Comparison of ENCODE assay signal across 15 mouse cellular contexts in the genomic region with DNA sequence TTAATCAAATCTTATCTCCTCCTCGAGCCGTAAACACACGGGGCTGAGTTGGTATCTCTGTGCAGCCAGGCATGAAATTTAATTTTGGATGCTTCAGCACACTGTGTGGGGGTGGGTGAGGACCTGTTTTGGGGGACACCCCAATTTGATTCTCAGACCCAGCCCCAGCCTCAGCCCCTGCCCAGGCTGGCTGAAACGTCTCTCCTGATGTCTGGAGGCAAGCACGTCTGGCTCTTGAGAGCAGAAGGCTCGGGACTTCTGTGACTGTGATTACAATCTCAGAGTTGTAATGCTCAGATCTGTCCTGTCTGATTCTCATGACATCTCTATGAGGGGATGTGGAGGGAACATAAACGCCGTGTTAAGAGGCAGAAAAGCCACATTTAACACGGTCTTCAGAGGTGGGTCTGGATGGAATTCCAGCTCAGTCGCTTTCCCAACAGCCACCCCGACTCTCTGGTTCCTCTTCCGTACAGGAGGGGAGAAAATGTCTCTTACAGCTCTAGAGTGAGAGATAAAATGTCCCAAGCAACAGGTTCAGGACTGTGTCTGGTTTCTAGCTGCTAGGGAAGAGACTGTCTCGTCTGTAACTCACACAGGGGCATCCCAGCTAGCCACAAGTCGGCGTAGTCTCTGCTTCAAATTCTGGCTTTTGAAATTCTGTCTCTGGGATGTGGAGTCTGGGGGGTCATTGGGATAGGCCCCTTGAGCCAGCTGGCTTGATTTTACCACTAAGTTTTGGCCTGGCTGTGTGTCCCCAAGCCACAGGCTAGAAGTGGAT. TPM values are rescaled to one million over a fixed set of nuclear protein-coding genes. Genes with fewer than 3 reads are reported as not detected.
DNase-seq lines count a peak whose midpoint lies in the region; ATAC-seq lines count a peak whose summit lies in the region.
"Had no signal": no experiment of that assay in that cellular context is flagged by ENCODE, and none has a peak within 500 bp of the region (broad histone marks: within the 10 kb centered on the region; RNA-seq: fewer than 3 reads in every experiment).

No protein-coding gene starts in this region.

- H3K9ac ChIP-seq in intestine, embryonic 14.5 days (ENCODE audit: low read length), result no peak overlapping the region
- H3K9ac ChIP-seq in intestine, embryonic 16.5 days (ENCODE audit: low read depth, low read length), result no peak overlapping the region
- H3K9ac ChIP-seq in embryonic facial prominence, embryonic 12.5 days, result no peak overlapping the region
- no peak overlapping the region; the same call in 1 of the 2 replicates for H3K9ac ChIP-seq in hindbrain, embryonic 16.5 days (ENCODE audit: low read depth, low read length)
- H3K9ac ChIP-seq in neural tube, embryonic 13.5 days, result 0 out of 2 replicates have a peak overlapping the region, but pooled peaks have one; percentile 8
- H3K9ac ChIP-seq: intestine, embryonic 15.5 days; stomach, embryonic 15.5 days had no signal

- H3K9me3 ChIP-seq in intestine, embryonic 14.5 days (ENCODE audit: control insufficient read depth, low read length), result no peaks in the 10 kb centered on the region
- H3K9me3 ChIP-seq in intestine, embryonic 16.5 days (ENCODE audit: control insufficient read depth, low read length), result no peaks in the 10 kb centered on the region
- no peaks in the 10 kb centered on the region for H3K9me3 ChIP-seq in embryonic facial prominence, embryonic 12.5 days
- H3K9me3 ChIP-seq in hindbrain, embryonic 16.5 days (ENCODE audit: control insufficient read depth, low read length), result no peaks in the 10 kb centered on the region
- no peaks in the 10 kb centered on the region for H3K9me3 ChIP-seq in neural tube, embryonic 13.5 days
- H3K9me3 ChIP-seq: intestine, embryonic 15.5 days; stomach, embryonic 15.5 days had no signal

- H3K36me3 ChIP-seq in intestine, embryonic 14.5 days (ENCODE audit: control insufficient read depth, insufficient read depth, low read length), result no peaks in the 10 kb centered on the region
- no peaks in the 10 kb centered on the region for H3K36me3 ChIP-seq in intestine, embryonic 16.5 days (ENCODE audit: control insufficient read depth, insufficient read depth, low read length)
- H3K36me3 ChIP-seq in embryonic facial prominence, embryonic 12.5 days, result no peaks in the 10 kb centered on the region
- no peaks in the 10 kb centered on the region for H3K36me3 ChIP-seq in hindbrain, embryonic 16.5 days (ENCODE audit: control insufficient read depth, insufficient read depth, low read length)
- H3K36me3 ChIP-seq in neural tube, embryonic 13.5 days, result no peaks in the 10 kb centered on the region
- H3K36me3 ChIP-seq: intestine, embryonic 15.5 days; stomach, embryonic 15.5 days had no signal

- 24% methylated on average over 15 of the region's 15 CpGs for WGBS in intestine, embryonic 14.5 days
- 40% methylated on average over 15 of the region's 15 CpGs for WGBS in intestine, embryonic 16.5 days
- 16% methylated on average over 15 of the region's 15 CpGs for WGBS in embryonic facial prominence, embryonic 12.5 days
- WGBS in hindbrain, embryonic 16.5 days, result 20% methylated on average over 15 of the region's 15 CpGs
- 30% methylated on average over 15 of the region's 15 CpGs for WGBS in neural tube, embryonic 13.5 days

- no peak for ATAC-seq in intestine, embryonic 14.5 days (replicated peaks; ENCODE audit: low FRiP score, low TSS enrichment, low read depth)
- no peak for ATAC-seq in intestine, embryonic 16.5 days
- ATAC-seq in embryonic facial prominence, embryonic 12.5 days (ENCODE audit: insufficient number of reproducible peaks, insufficient read depth, low FRiP score, low TSS enrichment), result no peak; the same call in 1 of the 2 replicates
- ATAC-seq in hindbrain, embryonic 16.5 days, result peak; percentile 28; the same call in 1 of the 2 replicates
- ATAC-seq in neural tube, embryonic 13.5 days (ENCODE audit: low read depth), result no peak
- ATAC-seq: intestine, embryonic 15.5 days had no signal

- no peaks in the 10 kb centered on the region for H3K27me3 ChIP-seq in intestine, embryonic 14.5 days (replicated peaks; ENCODE audit: control insufficient read depth, insufficient read depth, low read length)
- no peaks in the 10 kb centered on the region for H3K27me3 ChIP-seq in intestine, embryonic 16.5 days (replicated peaks; ENCODE audit: control insufficient read depth, insufficient read depth, low read length)
- H3K27me3 ChIP-seq in embryonic facial prominence, embryonic 12.5 days, result peaks cover 10% of the 10 kb centered on the region; the same call in 1 of the 2 replicates
- peaks cover 5% of the 10 kb centered on the region; the same call in 1 of the 2 replicates for H3K27me3 ChIP-seq in hindbrain, embryonic 16.5 days (replicated peaks; ENCODE audit: control insufficient read depth, insufficient read depth, low read length)
- no peaks in the 10 kb centered on the region for H3K27me3 ChIP-seq in neural tube, embryonic 13.5 days

- H3K27ac ChIP-seq in intestine, embryonic 14.5 days (ENCODE audit: low read depth), result no peak overlapping the region
- no peak overlapping the region for H3K27ac ChIP-seq in intestine, embryonic 16.5 days (ENCODE audit: low read length)
- H3K27ac ChIP-seq in embryonic facial prominence, embryonic 12.5 days, result 0 out of 2 replicates have a peak overlapping the region, but pooled peaks have one; percentile 3
- H3K27ac ChIP-seq in hindbrain, embryonic 16.5 days (ENCODE audit: low read depth, low read length), result no peak overlapping the region; the same call in 1 of the 2 replicates
- H3K27ac ChIP-seq in neural tube, embryonic 13.5 days (replicated peaks), result peak overlapping the region; percentile 62
- H3K27ac ChIP-seq: intestine, embryonic 15.5 days; stomach, embryonic 15.5 days had no signal

- peaks cover 26% of the 10 kb centered on the region for H3K4me1 ChIP-seq in intestine, embryonic 14.5 days (replicated peaks; ENCODE audit: control insufficient read depth, insufficient read depth, low read length)
- no peaks in the 10 kb centered on the region for H3K4me1 ChIP-seq in intestine, embryonic 16.5 days (ENCODE audit: control insufficient read depth, insufficient read depth, low read length)
- H3K4me1 ChIP-seq in embryonic facial prominence, embryonic 12.5 days, result peaks cover 33% of the 10 kb centered on the region
- peaks cover 36% of the 10 kb centered on the region for H3K4me1 ChIP-seq in hindbrain, embryonic 16.5 days (ENCODE audit: control insufficient read depth, insufficient read depth, low read depth, low read length)
- H3K4me1 ChIP-seq in neural tube, embryonic 13.5 days (replicated peaks), result peaks cover 79% of the 10 kb centered on the region

- peak; percentile 61 for DNase-seq in intestine, embryonic 14.5 days (ENCODE audit: low spot score)
- DNase-seq in gastrocnemius, adult 18-20 months (ENCODE audit: low spot score), result no peak
- DNase-seq in adrenal gland, adult 2 months, result no peak
- no peak for DNase-seq in layer of hippocampus, adult 9-10 months (ENCODE audit: low spot score)
- DNase-seq: cerebellum, adult 8-10 months; layer of hippocampus, adult 9-11 months; right cerebral cortex, adult 18-20 months; thymus, postnatal 4 days had no signal

- H3K4me2 ChIP-seq in intestine, embryonic 14.5 days (ENCODE audit: low read length), result peak overlapping the region; percentile 8; the same call in 1 of the 2 replicates
- no peak overlapping the region for H3K4me2 ChIP-seq in intestine, embryonic 16.5 days (ENCODE audit: low read depth, low read length)
- peak overlapping the region; percentile 21; the same call in 1 of the 2 replicates for H3K4me2 ChIP-seq in embryonic facial prominence, embryonic 12.5 days (replicated peaks)
- H3K4me2 ChIP-seq in hindbrain, embryonic 16.5 days (ENCODE audit: low read length), result peak overlapping the region; percentile 25
- H3K4me2 ChIP-seq in neural tube, embryonic 13.5 days, result peak overlapping the region; percentile 12; the same call in 1 of the 2 replicates
- H3K4me2 ChIP-seq: intestine, embryonic 15.5 days; stomach, embryonic 15.5 days had no signal

- H3K4me3 ChIP-seq in intestine, embryonic 14.5 days (ENCODE audit: low read depth, low read length), result no peak overlapping the region
- no peak overlapping the region for H3K4me3 ChIP-seq in intestine, embryonic 16.5 days (ENCODE audit: low read length)
- no peak overlapping the region for H3K4me3 ChIP-seq in embryonic facial prominence, embryonic 12.5 days
- H3K4me3 ChIP-seq in hindbrain, embryonic 16.5 days (ENCODE audit: low read length), result no peak overlapping the region
- no peak overlapping the region for H3K4me3 ChIP-seq in neural tube, embryonic 13.5 days
- H3K4me3 ChIP-seq: erythroblast, embryonic 14.5 days; intestine, embryonic 15.5 days; stomach, embryonic 15.5 days had no signal

RNA-seq across cellular contexts. Expression of a gene that starts 50.5 kb away (rescaled TPM):
- polyA plus RNA-seq in intestine, embryonic 14.5 days (2014; fragmentation: Nextera tagmentation; extraction: Ambion mirVana), result 2.9 and 3.1 TPM in 2 replicates
- 1.4 and 1.5 TPM in 2 replicates for polyA plus RNA-seq in intestine, embryonic 16.5 days (2015; fragmentation: Nextera tagmentation; extraction: Ambion mirVana)
- 3.7 and 3.8 TPM in 2 replicates for polyA plus RNA-seq in embryonic facial prominence, embryonic 12.5 days (2016; fragmentation: Nextera tagmentation; extraction: Ambion mirVana)
- 3.3 and 3.6 TPM in 2 replicates for polyA plus RNA-seq in hindbrain, embryonic 16.5 days (2015; fragmentation: Nextera tagmentation; extraction: Ambion mirVana)
- 3.9 and 4.7 TPM in 2 replicates for polyA plus RNA-seq in neural tube, embryonic 13.5 days (2015; fragmentation: Nextera tagmentation; extraction: Ambion mirVana)
- total RNA-seq in gastrocnemius, adult 18-20 months (2021), result under 1 TPM; 0.41 to 0.57 TPM
- total RNA-seq in adrenal gland, adult 2 months (2021), result 1 to 10 TPM; 2.9 to 3.5 TPM
- polyA plus RNA-seq in adrenal gland, adult 2 months (2012; rRNA removed), result 1.1 and 1.4 TPM in 2 replicates

Comparison
In these comparisons a context has a peak if more than half of its experiments do, and no peak if none do; other contexts are left out.
1. H3K27ac ChIP-seq: peak in embryonic facial prominence, embryonic 12.5 days (single experiment) and neural tube, embryonic 13.5 days (single experiment); none in intestine, embryonic 14.5 days (single experiment), intestine, embryonic 16.5 days (single experiment) and hindbrain, embryonic 16.5 days (single experiment).